Mouse (Mus musculus): ENCODE measurements around the gene Renbp.

Renbp gene

DNA sequence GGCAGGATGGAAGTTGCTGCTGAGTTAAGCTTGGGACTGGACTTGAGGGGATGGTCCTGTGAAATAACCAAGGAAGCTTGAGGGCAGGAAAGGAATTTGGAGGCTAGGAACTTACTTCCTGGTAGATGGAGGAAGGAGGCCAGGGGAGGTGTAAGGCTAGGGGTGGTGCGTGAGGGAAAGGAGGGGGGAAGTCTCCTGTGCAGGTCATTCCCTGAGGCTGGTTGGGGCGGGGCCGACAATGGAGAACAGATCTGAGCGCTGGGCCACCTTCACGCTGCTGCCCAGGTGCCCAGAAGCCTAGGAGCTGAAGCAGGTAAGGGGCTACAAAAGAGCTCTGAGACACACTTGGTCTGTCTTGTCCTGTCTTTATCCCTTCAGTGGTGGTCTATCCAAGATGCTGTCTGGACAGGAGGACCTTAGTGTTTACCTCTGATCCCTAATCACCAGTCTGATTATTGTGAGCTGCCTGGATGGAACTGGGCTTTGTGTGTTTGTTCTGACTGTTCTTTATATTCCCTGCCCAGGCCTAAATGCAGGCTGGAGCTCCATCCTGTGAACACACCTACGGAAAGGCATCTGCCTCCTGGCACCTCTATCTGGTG lies 39.0 kb downstream of the Renbp start, which contains the start of gene Avpr2:
TSS of gene Avpr2 (plus strand) at position 552 of the 602 bp plus-strand sequence.
- peak within 1 kb of the TSS; percentile 17; the same call in 1 of the 2 replicates for H3K4me3 ChIP-seq (replicated peaks; ENCODE audit: low read length)
- no peaks in the 10 kb centered on the region for H3K36me3 ChIP-seq (ENCODE audit: insufficient read depth, low read length)
- TF ChIP-seq POU5F1 (IDR thresholded peaks at IDR 0.05; ENCODE audit: borderline replicate concordance, low read length) = no peak
- no peak for TF ChIP-seq NANOG (IDR thresholded peaks at IDR 0.05; ENCODE audit: borderline replicate concordance, low read length)
- no peak for TF ChIP-seq CTCF (conservative IDR thresholded peaks at IDR 0.05; ENCODE audit: low read length)

DNA sequence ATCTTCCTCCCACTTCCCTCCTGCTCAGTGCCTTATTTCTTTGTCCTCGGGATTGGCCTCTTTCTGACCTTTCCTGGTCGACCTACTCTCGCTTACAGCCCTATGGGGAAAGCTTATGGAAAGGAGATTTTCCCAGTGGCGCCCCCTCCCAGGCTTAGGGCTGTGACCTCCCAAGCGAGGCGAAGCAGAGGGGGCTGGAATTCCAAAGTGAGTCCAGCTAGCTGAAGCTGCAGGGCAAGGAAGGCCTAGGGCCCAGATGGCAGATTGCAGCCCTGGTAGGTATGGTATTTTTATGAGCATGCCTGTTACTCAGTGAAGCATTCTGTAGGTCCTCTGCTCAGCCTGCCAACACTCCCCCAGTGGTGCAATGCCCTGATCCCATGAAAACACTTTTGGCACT lies 49.2 kb downstream of the Renbp start:
- Histone ChIP-seq H3K9me3 (ENCODE audit: low read length) (no peaks in the 10 kb centered on the region), H3K27me3 (ENCODE audit: insufficient read depth, low read length) (peaks cover 43% of the 10 kb centered on the region), H3K36me3 (ENCODE audit: insufficient read depth, low read length) (no peaks in the 10 kb centered on the region), H3K4me1 (replicated peaks; ENCODE audit: low read depth, low read length) (peaks cover 19% of the 10 kb centered on the region), H3K4me3 (replicated peaks; ENCODE audit: low read length) (peak overlapping the region; percentile 77; the same call in 1 of the 2 replicates)
- no peak for TF ChIP-seq CTCF (conservative IDR thresholded peaks at IDR 0.05; ENCODE audit: low read length)
- no peak for TF ChIP-seq POU5F1 (IDR thresholded peaks at IDR 0.05; ENCODE audit: borderline replicate concordance, low read length)
- no peak for TF ChIP-seq NANOG (IDR thresholded peaks at IDR 0.05; ENCODE audit: borderline replicate concordance, low read length)

More for the DNA sequence above, 39.0 kb downstream of the Renbp start, which contains the start of gene Avpr2:
- Histone ChIP-seq H3K9me3 (ENCODE audit: low read length) (no peaks in the 10 kb centered on the region), H3K4me1 (replicated peaks; ENCODE audit: low read depth, low read length) (no peaks in the 10 kb centered on the region), H3K27me3 (ENCODE audit: insufficient read depth, low read length) (no peaks in the 10 kb centered on the region)

DNA sequence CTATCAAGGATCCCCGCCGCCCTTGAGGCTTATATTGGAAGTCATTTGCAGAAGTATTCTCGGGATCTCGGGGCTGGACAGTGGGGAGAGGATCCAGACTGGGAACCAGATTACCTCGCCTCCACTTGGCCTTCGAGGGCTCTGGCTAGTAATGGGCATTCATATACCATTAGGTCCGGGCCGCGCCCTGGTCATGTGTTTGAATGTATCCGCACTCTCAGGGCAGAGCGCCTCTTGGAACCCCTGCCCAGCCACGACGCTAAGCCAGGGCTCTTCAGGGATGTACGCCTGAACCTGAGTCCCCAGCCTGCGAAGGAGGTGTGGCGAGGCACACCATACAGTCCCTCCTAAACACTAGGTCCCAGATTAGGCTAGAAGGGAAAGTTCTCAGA lies 49.6 kb downstream of the Renbp start:
- Histone ChIP-seq H3K9me3 (ENCODE audit: low read length) (no peaks in the 10 kb centered on the region), H3K36me3 (ENCODE audit: insufficient read depth, low read length) (no peaks in the 10 kb centered on the region), H3K4me1 (replicated peaks; ENCODE audit: low read depth, low read length) (peaks cover 19% of the 10 kb centered on the region), H3K27me3 (ENCODE audit: insufficient read depth, low read length) (peaks cover 44% of the 10 kb centered on the region), H3K4me3 (replicated peaks; ENCODE audit: low read length) (peak overlapping the region; percentile 77)
- no peak for TF ChIP-seq NANOG (IDR thresholded peaks at IDR 0.05; ENCODE audit: borderline replicate concordance, low read length)
- no peak for TF ChIP-seq POU5F1 (IDR thresholded peaks at IDR 0.05; ENCODE audit: borderline replicate concordance, low read length)
- no peak for TF ChIP-seq CTCF (conservative IDR thresholded peaks at IDR 0.05; ENCODE audit: low read length)

DNA sequence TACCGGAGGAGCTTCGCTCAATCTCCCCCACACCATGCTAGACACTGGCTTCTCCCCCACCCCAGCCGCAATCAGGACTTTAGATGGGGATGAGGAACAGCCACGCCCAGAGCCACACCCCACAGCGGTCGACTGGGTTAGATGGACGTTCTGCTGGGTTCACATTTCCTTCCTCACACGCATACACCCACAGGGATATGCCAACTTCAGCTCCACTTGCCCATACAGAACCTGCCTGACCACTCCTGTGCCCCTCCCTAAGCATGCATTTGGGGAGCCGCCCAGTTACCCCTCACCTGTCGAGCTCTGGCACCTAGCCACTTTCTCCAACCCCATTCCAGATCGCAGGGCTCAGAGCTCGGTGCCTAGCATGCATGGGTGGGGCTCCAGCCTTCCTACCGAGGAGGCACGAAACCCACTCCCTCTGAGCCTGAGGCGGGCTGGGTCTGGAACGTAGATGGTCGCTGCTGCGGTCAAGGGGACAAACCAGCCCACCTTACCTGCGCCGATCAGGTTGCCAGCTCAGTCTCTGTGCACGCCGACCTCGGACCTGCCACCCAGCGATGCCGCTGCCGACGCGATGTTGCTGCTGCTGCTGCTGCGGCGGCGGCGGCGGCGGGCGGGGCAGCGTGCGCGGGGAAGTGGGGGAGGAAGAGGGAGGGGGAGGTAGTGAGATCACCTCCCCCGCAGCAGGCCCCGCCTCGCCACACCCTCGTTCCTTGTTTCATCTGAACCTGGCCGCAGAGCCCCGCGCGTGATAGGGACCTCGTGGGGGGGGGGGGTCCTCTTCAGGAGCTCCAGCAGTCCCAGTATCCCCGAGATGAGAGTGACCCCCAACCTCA lies 50.2 kb downstream of the Renbp start:
- H3K27me3 ChIP-seq (ENCODE audit: insufficient read depth, low read length) = peaks cover 44% of the 10 kb centered on the region
- no peak for TF ChIP-seq CTCF (conservative IDR thresholded peaks at IDR 0.05; ENCODE audit: low read length)
- TF ChIP-seq NANOG (IDR thresholded peaks at IDR 0.05; ENCODE audit: borderline replicate concordance, low read length) = no peak
- no peak for TF ChIP-seq POU5F1 (IDR thresholded peaks at IDR 0.05; ENCODE audit: borderline replicate concordance, low read length)
- H3K4me3 ChIP-seq (replicated peaks; ENCODE audit: low read length) = peak overlapping the region; percentile 77
- peaks cover 19% of the 10 kb centered on the region for H3K4me1 ChIP-seq (replicated peaks; ENCODE audit: low read depth, low read length)
- H3K9me3 ChIP-seq (ENCODE audit: low read length) = no peaks in the 10 kb centered on the region
- H3K36me3 ChIP-seq (ENCODE audit: insufficient read depth, low read length) = no peaks in the 10 kb centered on the region

DNA sequence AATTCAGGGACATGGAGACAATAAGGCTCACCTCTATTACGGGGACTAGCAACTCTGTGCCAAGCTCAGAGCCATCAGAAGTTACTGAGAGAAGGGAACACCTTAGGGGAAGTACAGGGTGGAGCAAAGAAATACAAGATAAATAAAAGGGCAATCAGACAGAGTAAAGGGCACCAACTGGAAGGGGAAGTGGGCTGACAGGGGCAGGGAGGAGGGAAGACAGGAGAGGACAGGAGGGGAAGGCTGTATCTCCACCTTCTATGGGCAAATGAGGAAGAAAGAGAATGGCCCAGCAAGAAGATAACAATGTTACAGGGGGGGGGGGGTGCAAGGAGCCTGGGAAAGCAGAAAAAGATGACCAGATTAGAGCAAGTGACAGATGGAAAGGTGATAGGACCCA lies 53.6 kb downstream of the Renbp start:
- TF ChIP-seq POU5F1 (IDR thresholded peaks at IDR 0.05; ENCODE audit: borderline replicate concordance, low read length) (no peak), CTCF (conservative IDR thresholded peaks at IDR 0.05; ENCODE audit: low read length) (no peak), NANOG (IDR thresholded peaks at IDR 0.05; ENCODE audit: borderline replicate concordance, low read length) (no peak)
- Histone ChIP-seq H3K27me3 (ENCODE audit: insufficient read depth, low read length) (peaks cover 42% of the 10 kb centered on the region), H3K9me3 (ENCODE audit: low read length) (no peaks in the 10 kb centered on the region), H3K4me1 (replicated peaks; ENCODE audit: low read depth, low read length) (peaks cover 19% of the 10 kb centered on the region), H3K36me3 (ENCODE audit: insufficient read depth, low read length) (no peaks in the 10 kb centered on the region), H3K4me3 (replicated peaks; ENCODE audit: low read length) (no peak overlapping the region)

DNA sequence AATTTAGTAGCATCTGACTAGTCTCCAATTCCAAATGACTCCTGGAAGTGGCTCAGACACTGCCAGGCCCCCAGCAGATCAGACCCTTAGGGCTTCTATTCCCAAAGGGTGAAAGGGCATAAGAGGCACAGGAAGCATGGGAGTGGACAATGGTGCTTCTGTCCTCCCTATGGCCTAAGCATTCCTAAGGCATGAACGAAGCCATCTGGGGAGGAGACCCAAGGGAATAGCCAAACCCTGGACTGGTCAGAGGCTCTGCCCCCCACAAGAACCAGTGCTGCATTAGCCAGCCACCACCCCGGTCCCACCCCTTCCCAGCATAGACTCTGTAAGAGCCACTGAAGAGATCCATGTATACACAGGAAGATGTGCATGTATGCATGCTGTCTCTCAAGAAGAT lies 54.8 kb downstream of the Renbp start:
- Histone ChIP-seq H3K4me1 (replicated peaks; ENCODE audit: low read depth, low read length) (peaks cover 9% of the 10 kb centered on the region), H3K36me3 (ENCODE audit: insufficient read depth, low read length) (no peaks in the 10 kb centered on the region), H3K4me3 (replicated peaks; ENCODE audit: low read length) (no peak overlapping the region), H3K27me3 (ENCODE audit: insufficient read depth, low read length) (peaks cover 33% of the 10 kb centered on the region), H3K9me3 (ENCODE audit: low read length) (no peaks in the 10 kb centered on the region)
- TF ChIP-seq CTCF (conservative IDR thresholded peaks at IDR 0.05; ENCODE audit: low read length) (no peak), NANOG (IDR thresholded peaks at IDR 0.05; ENCODE audit: borderline replicate concordance, low read length) (no peak), POU5F1 (IDR thresholded peaks at IDR 0.05; ENCODE audit: borderline replicate concordance, low read length) (no peak)

All from E14TG2a.4 (cell line).